Mouse (Mus musculus): ENCODE data around the gene Madcam1.

DNA sequence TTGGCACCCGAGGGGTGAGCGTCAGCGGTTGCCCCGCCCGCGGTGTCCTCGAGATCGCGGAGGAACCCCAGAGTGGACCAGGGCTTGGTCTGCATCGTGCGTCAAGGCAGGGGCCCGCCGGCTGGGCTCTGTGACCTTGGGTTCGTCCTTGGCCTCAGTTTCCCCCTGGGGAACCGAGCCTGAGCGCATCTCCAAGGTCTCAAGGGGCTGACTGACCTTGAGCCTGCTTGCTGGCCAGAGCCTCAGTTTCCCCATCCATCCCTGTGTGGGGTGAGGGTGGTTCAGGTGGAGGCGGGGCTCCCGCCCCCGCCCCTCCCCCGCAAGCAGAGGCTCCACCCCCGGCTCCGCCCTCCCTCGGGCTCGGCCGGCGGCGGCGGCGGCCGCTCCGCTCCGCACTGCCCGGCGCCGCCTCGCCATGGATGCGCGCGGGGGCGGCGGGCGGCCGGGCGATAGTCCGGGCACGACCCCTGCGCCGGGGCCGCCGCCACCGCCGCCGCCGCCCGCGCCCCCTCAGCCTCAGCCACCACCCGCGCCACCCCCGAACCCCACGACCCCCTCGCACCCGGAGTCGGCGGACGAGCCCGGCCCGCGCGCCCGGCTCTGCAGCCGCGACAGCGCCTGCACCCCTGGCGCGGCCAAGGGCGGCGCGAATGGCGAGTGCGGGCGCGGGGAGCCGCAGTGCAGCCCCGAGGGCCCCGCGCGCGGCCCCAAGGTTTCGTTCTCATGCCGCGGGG, 52.1 kb downstream of the Madcam1 start, which contains the start of gene Hcn2:
- no peak for TF ChIP-seq CTCF (IDR thresholded peaks at IDR 0.05; ENCODE audit: low read depth)
- no peak for TF ChIP-seq EP300 (IDR thresholded peaks at IDR 0.05; ENCODE audit: low read depth)
